Mouse (Mus musculus): ENCODE data around the gene Xrra1.
A peak's percentile ranks its signal among the peaks of the same experiment; 100 is the strongest.
"Not testable (repeated sequence)": the region's sequence is repeated elsewhere in the genome, so short reads cannot be mapped to it uniquely, and the experiment has no call there.

The Xrra1 gene

DNA sequence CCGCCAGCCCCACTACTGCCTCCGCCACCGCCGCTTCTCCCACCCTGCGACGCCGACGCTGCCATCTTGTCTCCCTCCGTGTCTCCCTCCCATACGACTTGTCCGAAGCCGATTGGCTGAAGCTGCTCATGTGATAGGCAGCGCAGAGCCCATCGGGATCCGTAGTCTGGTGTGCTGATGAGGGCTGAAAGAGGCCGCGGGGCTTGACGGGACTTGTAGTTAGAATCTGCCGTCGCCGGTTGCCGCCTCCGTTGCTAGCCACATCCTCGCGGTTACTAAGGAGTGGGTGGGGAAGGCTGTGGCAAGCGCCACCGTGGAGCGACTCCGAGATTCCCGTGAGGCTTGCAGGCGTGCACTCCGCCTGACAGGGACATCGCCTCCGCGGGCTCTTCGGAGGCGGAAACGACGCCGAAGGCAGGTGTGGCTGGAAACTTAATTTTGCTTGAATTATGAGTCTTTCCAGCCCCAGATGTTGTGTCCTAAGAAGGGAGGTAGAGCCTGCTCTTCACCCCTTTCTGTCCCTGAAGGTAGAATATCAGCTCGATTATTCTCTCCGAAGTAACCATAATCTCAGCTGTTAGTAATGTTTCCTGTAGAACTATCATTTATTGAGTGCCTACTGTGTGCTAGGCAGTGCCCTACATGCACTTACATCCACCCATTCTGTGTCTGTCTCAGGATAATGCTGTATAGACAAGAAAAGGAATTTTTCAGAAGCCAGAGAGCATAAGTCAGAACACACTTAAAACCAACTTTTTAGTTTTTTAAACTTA is at the start of gene Xrra1:
TSS of gene Xrra1 (plus strand) at position 304 of the 773 bp plus-strand sequence.
- DNase-seq (ENCODE audit: extremely low read depth, low read depth, low spot score) = peak; percentile 92

DNA sequence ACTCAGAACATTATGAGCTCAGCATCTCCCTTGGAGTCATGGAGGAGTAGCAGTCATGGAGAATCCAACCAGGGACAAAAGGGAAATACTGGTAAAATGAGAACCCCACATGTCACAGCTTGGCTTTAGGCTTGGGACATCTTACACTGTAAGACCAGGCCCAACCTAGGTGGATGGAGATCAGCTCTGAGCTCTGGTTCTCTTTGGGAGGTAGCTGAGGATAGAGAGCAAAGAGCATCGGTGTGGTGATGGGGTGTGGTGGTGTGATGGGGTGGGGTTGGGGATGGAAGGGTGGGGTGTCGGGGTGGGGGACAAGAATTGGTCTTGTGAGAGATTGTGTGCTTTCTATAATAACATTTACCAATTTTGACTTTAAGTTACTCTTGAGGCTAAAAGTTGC is 48.1 kb upstream of the Xrra1 start:
- no peak for DNase-seq (ENCODE audit: extremely low read depth, low read depth, low spot score)

- no peak for DNase-seq (ENCODE audit: extremely low read depth, low read depth, low spot score)
Measured at GRCm38 (mm10) chr7:99811661-99812060, 47.3 kb upstream of the Xrra1 start.

GRCm38 (mm10) chr7:99813394-99813793 is 45.5 kb upstream of the Xrra1 start:
- no peak for DNase-seq (ENCODE audit: extremely low read depth, low read depth, low spot score)

DNA sequence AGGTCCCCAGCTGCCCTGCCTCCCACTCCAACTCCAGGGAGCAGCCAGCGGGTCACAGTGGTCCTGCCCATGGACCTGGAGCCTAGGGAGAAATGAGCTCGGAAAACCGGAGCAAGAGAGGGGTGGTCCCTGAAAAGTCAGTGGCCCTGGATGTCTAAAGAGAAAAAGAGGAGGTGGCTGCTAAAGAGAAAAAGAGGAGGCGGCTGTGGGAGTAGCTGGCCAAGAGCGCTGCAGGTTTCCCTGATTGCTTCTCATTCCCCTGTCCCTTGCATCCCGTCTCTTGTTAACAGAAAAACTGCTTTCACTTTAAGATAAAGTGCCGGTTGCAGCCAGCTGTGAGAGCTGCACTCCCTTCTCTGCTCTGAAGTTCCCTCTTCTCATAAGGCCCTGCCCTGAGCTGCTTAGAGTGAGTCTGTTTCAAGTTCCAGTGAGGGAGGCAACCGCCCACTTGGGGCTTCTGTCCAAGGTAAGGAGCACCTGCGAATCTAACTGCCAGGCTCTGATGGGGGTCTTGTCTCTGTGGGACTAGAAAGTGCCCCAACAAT is 40.7 kb upstream of the Xrra1 start:
- not testable (repeated sequence) for DNase-seq (ENCODE audit: extremely low read depth, low read depth, low spot score)

- DNase-seq (ENCODE audit: extremely low read depth, low read depth, low spot score) = no peak
Measured at GRCm38 (mm10) chr7:99821953-99822352, 37.0 kb upstream of the Xrra1 start.

DNA sequence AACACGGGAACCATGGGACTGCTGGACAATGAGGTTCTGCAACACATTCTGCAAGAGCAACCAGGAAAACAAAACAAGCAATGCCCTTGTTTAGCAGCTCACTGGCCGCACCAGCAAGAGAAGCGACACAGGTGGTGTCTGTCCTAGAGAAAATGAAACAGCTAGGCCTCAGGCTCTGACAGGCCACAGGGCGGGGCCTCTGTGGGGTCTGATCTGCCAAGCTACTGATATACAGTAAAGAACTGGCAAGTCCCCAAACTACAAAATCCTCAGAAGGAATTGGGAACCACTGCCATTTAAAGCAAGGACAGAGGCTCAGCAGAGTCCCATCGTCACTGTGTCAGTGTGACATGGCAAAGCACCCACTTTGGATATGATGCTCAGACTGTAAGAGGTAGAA is 36.5 kb upstream of the Xrra1 start:
- DNase-seq (ENCODE audit: extremely low read depth, low read depth, low spot score) = no peak

- DNase-seq (ENCODE audit: extremely low read depth, low read depth, low spot score) = no peak
Measured at GRCm38 (mm10) chr7:99823045-99823663, 35.8 kb upstream of the Xrra1 start.

DNA sequence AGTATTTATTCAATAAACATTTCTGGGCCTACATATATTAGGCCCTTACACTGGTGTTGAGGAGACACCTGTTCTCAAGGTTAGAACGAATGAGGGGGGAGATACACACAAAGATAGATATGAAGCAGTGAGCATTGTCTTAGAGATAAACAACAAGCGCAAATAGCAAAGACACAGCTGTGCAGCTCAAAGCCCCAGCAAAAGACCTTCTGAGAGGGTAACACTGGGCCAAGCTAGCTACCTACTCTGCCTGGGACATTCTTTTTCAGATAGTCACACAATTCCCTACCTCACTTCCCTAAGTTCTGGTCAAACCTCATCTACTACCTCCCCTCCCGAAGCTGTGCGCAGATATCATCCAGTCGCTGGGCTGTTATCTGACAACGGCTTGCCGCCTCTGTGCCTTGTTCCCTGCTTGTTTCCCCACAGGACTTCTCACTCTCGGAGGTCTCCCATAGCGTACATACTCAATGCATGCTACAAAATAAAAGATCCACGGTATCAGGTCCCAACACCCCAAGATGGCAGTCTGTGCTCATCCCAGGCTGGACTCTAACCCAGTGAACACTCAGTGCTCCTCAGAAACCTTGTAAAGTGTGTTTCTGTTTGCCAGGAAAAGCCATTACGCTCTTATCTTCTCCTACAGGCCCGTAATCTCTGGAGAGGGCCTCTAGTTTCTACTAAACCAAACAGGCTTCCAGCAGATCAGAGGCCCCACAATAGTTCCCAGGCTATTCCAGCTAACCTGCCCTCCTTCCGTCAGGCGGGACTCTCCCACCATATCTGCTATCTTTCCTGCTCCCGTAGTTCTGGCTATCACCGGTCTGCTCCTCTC is 34.0 kb upstream of the Xrra1 start:
- DNase-seq (ENCODE audit: extremely low read depth, low read depth, low spot score) = no peak

- DNase-seq (ENCODE audit: extremely low read depth, low read depth, low spot score) = no peak
Measured at GRCm38 (mm10) chr7:99825511-99825910, 33.4 kb upstream of the Xrra1 start.

- DNase-seq (ENCODE audit: extremely low read depth, low read depth, low spot score) = no peak
Measured at GRCm38 (mm10) chr7:99826096-99826495, 32.8 kb upstream of the Xrra1 start.

- peak; percentile 21 for DNase-seq (ENCODE audit: extremely low read depth, low read depth, low spot score)
Measured at GRCm38 (mm10) chr7:99828083-99828570, 30.8 kb upstream of the Xrra1 start, which contains the start of gene Neu3. TSS of gene Neu3 (minus strand) at chr7:99828417.

GRCm38 (mm10) chr7:99833115-99833845 is 25.6 kb upstream of the Xrra1 start:
- DNase-seq (ENCODE audit: extremely low read depth, low read depth, low spot score) = no peak

DNA sequence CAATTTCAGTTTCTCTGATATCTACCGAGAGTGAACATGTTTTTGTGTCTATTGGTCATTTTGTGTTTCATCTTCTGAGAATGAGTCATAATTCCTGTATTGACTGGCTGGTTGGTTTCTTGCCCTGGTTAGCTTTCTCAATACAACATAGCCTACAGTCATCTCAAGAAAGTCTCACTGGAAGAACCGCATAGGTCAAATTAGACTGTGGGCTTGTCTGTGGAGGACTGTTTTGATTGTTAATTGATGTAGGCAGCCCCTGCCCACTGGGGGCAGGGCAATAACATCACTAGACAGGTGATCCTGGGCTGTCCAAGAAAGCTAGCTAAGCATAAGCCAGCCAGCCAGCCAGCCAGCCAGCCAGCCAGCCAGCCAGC is 25.1 kb upstream of the Xrra1 start:
- DNase-seq (ENCODE audit: extremely low read depth, low read depth, low spot score) = no peak

- DNase-seq (ENCODE audit: extremely low read depth, low read depth, low spot score) = no peak
Measured at GRCm38 (mm10) chr7:99834314-99834853, 24.5 kb upstream of the Xrra1 start.

DNA sequence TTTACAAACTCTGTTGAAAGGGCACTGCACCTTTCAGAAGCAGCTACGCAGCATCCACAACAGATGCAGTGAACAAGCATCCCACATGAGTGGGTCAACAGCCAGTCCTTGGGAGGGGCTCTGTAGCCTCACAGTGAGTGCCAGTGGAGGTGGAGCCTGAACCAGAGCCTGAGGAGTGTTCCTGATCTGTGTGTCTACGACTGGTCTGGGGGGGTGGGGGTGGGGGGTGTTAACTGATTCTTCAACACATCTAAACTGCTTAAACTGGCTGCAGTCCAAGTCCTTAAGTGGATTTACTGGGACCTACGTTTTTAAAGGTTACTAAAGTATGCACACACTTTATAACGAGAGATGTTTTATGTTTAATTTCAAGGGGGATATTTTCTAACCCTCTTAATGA is 22.1 kb upstream of the Xrra1 start:
- DNase-seq (ENCODE audit: extremely low read depth, low read depth, low spot score) = no peak

DNA sequence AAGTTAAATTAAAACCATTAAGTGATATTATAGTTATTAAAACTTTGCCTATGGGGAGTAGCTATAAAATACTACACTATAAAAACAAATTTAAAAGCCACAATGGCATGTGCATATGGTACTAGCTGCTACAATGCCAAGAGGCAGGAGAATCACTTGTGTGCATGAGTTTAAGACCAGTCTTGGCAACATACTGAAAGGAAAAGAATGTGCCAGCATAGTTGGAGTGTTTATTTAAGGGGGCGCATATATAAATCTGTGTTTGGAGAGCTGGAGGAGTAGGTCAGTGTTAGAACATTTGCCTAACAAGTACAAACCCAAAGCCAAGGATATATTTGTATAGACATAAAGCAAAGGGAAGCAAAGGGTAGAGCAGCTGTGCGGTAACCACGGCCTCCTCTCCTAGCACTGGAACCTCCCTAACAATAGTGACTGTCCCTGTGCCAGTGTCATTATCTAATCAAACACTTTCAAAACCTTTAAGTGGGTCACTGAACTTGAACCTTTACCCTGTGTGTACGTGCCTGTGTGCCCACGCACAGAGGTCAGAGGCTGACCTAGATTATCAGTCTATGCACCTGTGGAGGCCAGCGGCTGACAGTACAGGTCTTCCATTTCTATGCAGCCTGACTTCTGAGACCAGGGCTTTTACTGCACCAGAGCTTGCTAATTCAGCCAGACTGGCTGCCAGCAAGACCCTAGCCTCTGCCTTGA is 21.4 kb upstream of the Xrra1 start:
- DNase-seq (ENCODE audit: extremely low read depth, low read depth, low spot score) = no peak

GRCm38 (mm10) chr7:99838241-99838640 is 20.7 kb upstream of the Xrra1 start:
- DNase-seq (ENCODE audit: extremely low read depth, low read depth, low spot score) = no peak

- DNase-seq (ENCODE audit: extremely low read depth, low read depth, low spot score) = no peak
Measured at GRCm38 (mm10) chr7:99845533-99846236, 13.2 kb upstream of the Xrra1 start.

All from fat pad, adult 2 months (tissue).